Mouse (Mus musculus) small intestine, adult 2 months (tissue): Measurements from ENCODE around the gene Dap3.

Experiments used
- CTCF ChIP-seq: fragments of 200-500 bp; IDR thresholded peaks from 2 replicates; pipeline ENCODE4 v1.5.1; 2012; ENCODE audit warnings: low read depth, mild to moderate bottlenecking, control low read depth, inconsistent platforms, low read length, moderate library complexity, mixed read lengths; ENCODE audit not compliant: insufficient replicate concordance, insufficient read length; ENCODE audit errors: extremely low read depth
- POLR2A ChIP-seq: fragments of 200-500 bp; IDR thresholded peaks from 2 replicates; pipeline ENCODE4 v1.6.1; 2012; ENCODE audit warnings: low read depth, mild to moderate bottlenecking, control low read depth, inconsistent platforms, low read length, moderate library complexity

DNA sequence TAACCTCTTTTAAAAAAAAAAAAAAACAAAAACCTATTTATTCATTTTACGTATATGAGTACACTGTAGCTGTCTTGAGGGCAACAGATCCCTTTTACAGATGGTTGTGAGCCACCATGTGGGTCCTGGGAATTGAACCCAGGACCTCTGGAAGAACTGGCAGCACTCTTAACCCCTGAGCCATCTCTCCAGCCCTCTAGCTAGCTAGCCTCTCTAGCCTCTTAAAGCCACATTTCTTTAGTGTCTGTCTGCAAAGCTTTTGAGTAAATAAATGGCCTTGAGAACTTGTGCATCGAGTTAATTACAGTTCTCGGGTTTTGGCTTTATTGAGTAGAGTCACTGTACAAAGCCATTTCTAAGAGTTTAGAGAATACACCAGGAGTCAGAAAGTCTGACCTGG lies 46.2 kb downstream of the Dap3 start:
- TF ChIP-seq CTCF (no peak), POLR2A (no peak)
